Comparison of ENCODE assay signal across 18 mouse cellular contexts in genomic region chr12:56402844-56403243, GRCm38 (mm10). TPM values are rescaled to one million over a fixed set of nuclear protein-coding genes. Genes with fewer than 3 reads are reported as not detected.
A peak's percentile ranks its signal among the peaks of the same experiment; 100 is the strongest.
DNase-seq lines count a peak whose midpoint lies in the region; ATAC-seq and TF ChIP-seq lines count a peak whose summit lies in the region.
"Had no signal": no experiment of that assay in that cellular context is flagged by ENCODE, and none has a peak within 500 bp of the region (broad histone marks: within the 10 kb centered on the region; RNA-seq: fewer than 3 reads in every experiment).

No protein-coding gene starts in this region.

- ATAC-seq in midbrain, embryonic 14.5 days (ENCODE audit: low FRiP score, low TSS enrichment): no peak
- no peak for ATAC-seq in midbrain, embryonic 16.5 days
- ATAC-seq in kidney, postnatal 0 days (replicated peaks; ENCODE audit: low FRiP score, low read depth): peak; percentile 87

- no peaks in the 10 kb centered on the region for H3K9me3 ChIP-seq in midbrain, embryonic 14.5 days (ENCODE audit: control insufficient read depth, low read length)
- no peaks in the 10 kb centered on the region for H3K9me3 ChIP-seq in midbrain, embryonic 16.5 days (replicated peaks; ENCODE audit: control insufficient read depth, low read length, poor library complexity, severe bottlenecking)
- no peaks in the 10 kb centered on the region for H3K9me3 ChIP-seq in kidney, postnatal 0 days (replicated peaks; ENCODE audit: low read length)
- H3K9me3 ChIP-seq: forebrain, embryonic 12.5 days; heart, embryonic 13.5 days; limb, embryonic 12.5 days; liver, embryonic 15.5 days; midbrain, embryonic 10.5 days; stomach, embryonic 15.5 days had no signal

- peak; percentile 9 for DNase-seq in midbrain, embryonic 14.5 days
- peak; percentile 14 for DNase-seq in kidney, adult 18-20 months
- DNase-seq in kidney, postnatal 0 days (ENCODE audit: low spot score): peak; percentile 58
- peak; percentile 81 for DNase-seq in splenic B cell, adult 2 months (ENCODE audit: low read depth, low spot score)
- DNase-seq in urinary bladder, adult 18-20 months (ENCODE audit: low spot score in 2 of 2): no peak
- DNase-seq in thymus, postnatal 14 days: no peak
- DNase-seq: adrenal gland, postnatal 25 days; cerebellum, adult 11 months; heart, postnatal 4 days; lung, postnatal 36 days had no signal

- H3K4me2 ChIP-seq in midbrain, embryonic 14.5 days (ENCODE audit: low read length): no peak overlapping the region
- no peak overlapping the region for H3K4me2 ChIP-seq in midbrain, embryonic 16.5 days (ENCODE audit: low read length)
- H3K4me2 ChIP-seq in kidney, postnatal 0 days (ENCODE audit: low read length): no peak overlapping the region
- H3K4me2 ChIP-seq: forebrain, embryonic 12.5 days; heart, embryonic 13.5 days; limb, embryonic 12.5 days; liver, embryonic 15.5 days; stomach, embryonic 15.5 days had no signal

- WGBS in midbrain, embryonic 14.5 days: 18% methylated on average over 6 of the region's 6 CpGs
- WGBS in midbrain, embryonic 16.5 days: 29% methylated on average over 6 of the region's 6 CpGs
- 46% methylated on average over 6 of the region's 6 CpGs for WGBS in kidney, postnatal 0 days

- H3K27me3 ChIP-seq in midbrain, embryonic 14.5 days (ENCODE audit: control insufficient read depth, insufficient read depth, low read length): no peaks in the 10 kb centered on the region
- no peaks in the 10 kb centered on the region for H3K27me3 ChIP-seq in midbrain, embryonic 16.5 days (ENCODE audit: control insufficient read depth, insufficient read depth, low read depth, low read length)
- H3K27me3 ChIP-seq in kidney, postnatal 0 days (ENCODE audit: insufficient read depth, low read length): no peaks in the 10 kb centered on the region
- no peaks in the 10 kb centered on the region for H3K27me3 ChIP-seq in splenic B cell, adult 2 months (ENCODE audit: control insufficient read depth, insufficient read depth, low read length, poor library complexity, severe bottlenecking)
- H3K27me3 ChIP-seq: heart, embryonic 13.5 days; limb, embryonic 12.5 days; liver, embryonic 15.5 days; stomach, embryonic 15.5 days had no signal

- no peaks in the 10 kb centered on the region for H3K36me3 ChIP-seq in midbrain, embryonic 14.5 days (ENCODE audit: control insufficient read depth, insufficient read depth, low read length)
- H3K36me3 ChIP-seq in midbrain, embryonic 16.5 days (ENCODE audit: control insufficient read depth, insufficient read depth, low read length): no peaks in the 10 kb centered on the region
- H3K36me3 ChIP-seq in kidney, postnatal 0 days (ENCODE audit: insufficient read depth, low read length): no peaks in the 10 kb centered on the region
- no peaks in the 10 kb centered on the region for H3K36me3 ChIP-seq in splenic B cell, adult 2 months (ENCODE audit: control insufficient read depth, insufficient read depth, low read length, poor library complexity, severe bottlenecking)
- H3K36me3 ChIP-seq: forebrain, embryonic 12.5 days; heart, embryonic 13.5 days; limb, embryonic 12.5 days; liver, embryonic 15.5 days; midbrain, embryonic 10.5 days; stomach, embryonic 15.5 days had no signal

- TF ChIP-seq CTCF in kidney, postnatal 0 days (IDR thresholded peaks at IDR 0.05; ENCODE audit: low read depth): no peak

- no peaks in the 10 kb centered on the region for H3K4me1 ChIP-seq in midbrain, embryonic 14.5 days (ENCODE audit: control insufficient read depth, insufficient read depth, low read length)
- no peaks in the 10 kb centered on the region for H3K4me1 ChIP-seq in midbrain, embryonic 16.5 days (ENCODE audit: control insufficient read depth, insufficient read depth, low read length)
- no peaks in the 10 kb centered on the region for H3K4me1 ChIP-seq in kidney, postnatal 0 days (replicated peaks; ENCODE audit: insufficient read depth, low read length)
- H3K4me1 ChIP-seq: forebrain, embryonic 12.5 days; limb, embryonic 12.5 days; liver, embryonic 15.5 days; stomach, embryonic 15.5 days had no signal

- H3K9ac ChIP-seq in midbrain, embryonic 14.5 days (replicated peaks; ENCODE audit: low read length): no peak overlapping the region
- H3K9ac ChIP-seq in midbrain, embryonic 16.5 days (ENCODE audit: low read depth, low read length): no peak overlapping the region
- no peak overlapping the region for H3K9ac ChIP-seq in kidney, postnatal 0 days (ENCODE audit: low read depth, low read length)
- H3K9ac ChIP-seq: forebrain, embryonic 12.5 days; heart, embryonic 13.5 days; limb, embryonic 12.5 days; liver, embryonic 15.5 days; stomach, embryonic 15.5 days had no signal

- H3K27ac ChIP-seq in midbrain, embryonic 14.5 days (replicated peaks; ENCODE audit: low read depth, low read length): no peak overlapping the region
- H3K27ac ChIP-seq in midbrain, embryonic 16.5 days (ENCODE audit: low read length): no peak overlapping the region
- no peak overlapping the region for H3K27ac ChIP-seq in kidney, postnatal 0 days
- H3K27ac ChIP-seq: forebrain, embryonic 12.5 days; heart, embryonic 13.5 days; left cerebral cortex, adult 2 months; limb, embryonic 12.5 days; liver, embryonic 15.5 days; midbrain, embryonic 10.5 days; stomach, embryonic 15.5 days had no signal

- H3K4me3 ChIP-seq in midbrain, embryonic 14.5 days (replicated peaks; ENCODE audit: low read depth, low read length): no peak overlapping the region
- no peak overlapping the region for H3K4me3 ChIP-seq in midbrain, embryonic 16.5 days (ENCODE audit: low read depth, low read length)
- no peak overlapping the region for H3K4me3 ChIP-seq in kidney, postnatal 0 days (replicated peaks; ENCODE audit: low read depth, low read length)
- H3K4me3 ChIP-seq: forebrain, embryonic 12.5 days; heart, embryonic 13.5 days; left cerebral cortex, adult 2 months; limb, embryonic 12.5 days; liver, embryonic 15.5 days; midbrain, embryonic 10.5 days; stomach, embryonic 15.5 days had no signal

RNA-seq across cellular contexts. Expression of gene Mbip, which starts 57.1 kb away (rescaled TPM):
- polyA plus RNA-seq in midbrain, embryonic 14.5 days (2014; fragmentation: Nextera tagmentation; extraction: Ambion mirVana): 45.4 and 52.7 TPM in 2 replicates
- 42.6 and 49.1 TPM in 2 replicates for polyA plus RNA-seq in midbrain, embryonic 16.5 days (2015; fragmentation: Nextera tagmentation; extraction: Ambion mirVana)
- polyA plus RNA-seq in kidney, postnatal 0 days (2015; fragmentation: Nextera tagmentation; extraction: Ambion mirVana): 35.3 and 38.2 TPM in 2 replicates

Comparison
In these comparisons a context has a peak if more than half of its experiments do, and no peak if none do; other contexts are left out.
1. DNase-seq: peak in midbrain, embryonic 14.5 days (single experiment), kidney, adult 18-20 months (single experiment), kidney, postnatal 0 days (single experiment) and splenic B cell, adult 2 months (single experiment); none in urinary bladder, adult 18-20 months (0 of 2) and thymus, postnatal 14 days (single experiment).